Mouse (Mus musculus) cerebellum, postnatal 25 days (tissue): ENCODE results near the gene Lrrc59.
A peak's percentile ranks its signal among the peaks of the same experiment; 100 is the strongest.

Source experiments
- DNase-seq, 2 experiments: peaks; one replicate each; pipeline ENCODE4 v3.0.0; 2021; ENCODE audit warnings: mixed read lengths in 2 of 2

The Lrrc59 gene

DNA sequence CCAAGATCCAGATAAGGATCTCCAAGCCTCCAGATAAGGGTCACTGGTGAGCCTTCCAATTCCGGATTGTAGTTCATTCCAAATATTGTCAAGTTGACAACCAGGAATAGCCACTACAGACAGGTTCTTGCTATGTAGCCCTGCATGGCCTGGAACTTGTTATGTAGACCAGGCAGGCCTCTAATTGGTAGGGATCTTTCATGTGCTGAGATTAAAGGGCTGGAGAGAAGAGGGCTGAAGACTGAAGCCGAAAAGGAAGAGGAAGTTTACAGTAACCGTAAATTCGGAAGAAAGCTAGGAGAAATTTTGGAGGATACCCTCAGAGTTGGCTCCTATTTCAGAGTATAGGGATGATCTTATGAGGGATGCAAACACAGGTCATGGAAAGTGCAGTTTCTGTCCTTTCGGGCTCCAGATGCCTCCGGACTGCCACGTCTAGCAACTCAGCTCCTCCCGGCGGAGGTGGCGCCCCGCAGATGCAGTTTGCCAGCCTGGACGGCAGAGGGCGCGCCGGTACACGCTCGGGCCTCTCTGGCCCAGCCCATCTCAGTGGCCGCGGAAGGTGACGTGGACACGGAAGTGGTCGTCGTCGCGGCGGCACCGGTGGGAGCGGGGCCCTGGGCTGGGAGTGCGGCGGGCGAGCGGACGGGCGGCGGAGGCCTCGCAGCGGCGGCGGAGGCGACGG, at the start of gene Lrrc59:
Gene Lrrc59, plus strand, starts transcription at position 569 of the 685 bp plus-strand sequence.
- DNase-seq = peak; percentile 94 to 96

DNA sequence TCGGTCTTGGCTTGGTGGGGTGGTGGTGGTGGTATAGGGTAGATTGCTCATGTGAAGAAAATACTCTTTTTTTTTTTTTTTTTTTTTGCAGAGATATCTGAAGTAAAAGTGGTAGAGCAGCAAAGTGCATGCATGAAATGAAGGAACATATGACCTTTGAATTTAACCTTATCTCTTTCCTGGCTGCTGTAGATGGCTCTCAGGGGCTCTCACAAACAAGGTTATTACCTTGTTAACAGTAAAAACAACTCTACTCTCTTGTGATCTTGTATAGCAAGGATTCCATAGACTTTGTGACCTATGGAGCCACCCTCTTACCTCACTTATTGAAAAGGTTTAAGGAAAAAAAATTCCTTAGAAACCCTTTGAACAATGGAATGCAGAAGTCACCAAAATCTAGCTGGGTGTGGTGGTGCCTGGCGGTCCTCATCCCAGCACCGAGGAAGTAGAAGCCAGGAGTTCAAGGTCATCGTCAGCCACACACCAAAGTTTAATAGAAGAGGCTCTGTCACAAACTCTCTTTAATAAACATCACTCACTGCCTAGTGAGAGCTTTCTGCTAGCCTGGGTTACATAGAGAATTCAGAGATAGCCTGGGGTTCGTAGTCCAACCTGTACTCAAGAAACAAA, 49.3 kb upstream of the Lrrc59 start:
- no peak for DNase-seq

DNA sequence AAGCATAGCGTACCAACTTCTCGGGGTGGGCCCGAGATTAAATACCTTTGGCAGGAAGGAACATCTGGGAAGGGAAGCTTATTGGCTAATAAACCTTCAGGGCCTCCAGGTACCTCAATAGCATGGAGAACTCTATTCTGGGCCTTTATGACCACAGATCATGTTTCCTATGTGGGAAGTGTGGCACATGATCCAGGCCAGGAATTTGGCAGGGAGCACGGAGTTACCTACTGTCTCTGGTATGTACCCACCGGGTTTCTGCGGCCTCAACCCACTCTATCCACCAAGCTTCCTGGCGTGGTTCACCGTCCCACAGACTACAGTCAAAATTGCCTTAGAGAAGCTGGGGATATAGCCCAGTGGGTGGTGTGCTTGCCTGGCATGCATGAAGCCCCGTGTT, 44.5 kb upstream of the Lrrc59 start:
- no peak for DNase-seq

DNA sequence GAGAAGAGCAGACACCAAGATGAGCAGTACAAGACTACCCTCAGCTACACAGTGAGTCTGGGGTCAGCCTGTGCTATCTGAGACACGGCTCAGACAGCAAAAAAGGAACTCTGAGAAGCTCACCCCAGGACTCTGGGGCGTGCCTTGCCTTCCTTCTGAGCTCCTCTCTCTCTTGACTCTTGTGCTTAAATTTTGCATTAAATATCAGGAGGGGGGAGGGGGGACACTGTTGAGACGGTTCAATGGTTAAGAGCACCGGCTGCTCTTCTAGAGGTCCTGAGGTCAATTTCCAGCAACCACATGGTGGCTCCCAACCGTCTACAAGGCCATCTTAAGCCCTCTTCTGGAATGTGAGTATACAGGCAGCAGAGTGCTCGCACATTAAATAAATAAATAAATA, 42.1 kb upstream of the Lrrc59 start:
- DNase-seq = no peak

DNA sequence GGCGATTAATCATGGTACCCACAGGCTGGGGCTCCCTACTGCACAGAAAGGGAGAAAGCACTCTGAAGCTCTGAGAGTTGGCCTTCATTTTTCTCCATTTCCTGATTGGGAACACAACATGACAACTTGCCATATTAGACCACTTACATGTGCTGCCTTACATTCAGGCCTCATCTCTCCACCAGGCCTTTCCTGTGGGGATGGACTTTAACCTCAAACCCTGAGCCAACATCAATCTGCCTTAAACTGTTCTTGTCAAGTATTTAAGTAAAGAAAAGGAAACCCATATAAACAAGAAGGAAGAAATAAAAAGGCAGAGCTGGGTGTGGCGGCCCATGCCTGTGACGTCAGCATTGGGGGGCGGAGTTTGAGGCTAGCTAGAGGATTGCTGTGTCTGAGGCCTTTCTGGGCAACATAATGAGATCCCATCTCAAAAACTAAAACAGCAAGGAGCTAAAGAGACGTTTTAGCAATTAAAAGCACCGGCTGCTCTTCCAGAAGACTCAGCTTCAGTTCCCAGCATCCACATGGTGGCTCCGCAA, 33.2 kb upstream of the Lrrc59 start:
- no peak for DNase-seq

DNA sequence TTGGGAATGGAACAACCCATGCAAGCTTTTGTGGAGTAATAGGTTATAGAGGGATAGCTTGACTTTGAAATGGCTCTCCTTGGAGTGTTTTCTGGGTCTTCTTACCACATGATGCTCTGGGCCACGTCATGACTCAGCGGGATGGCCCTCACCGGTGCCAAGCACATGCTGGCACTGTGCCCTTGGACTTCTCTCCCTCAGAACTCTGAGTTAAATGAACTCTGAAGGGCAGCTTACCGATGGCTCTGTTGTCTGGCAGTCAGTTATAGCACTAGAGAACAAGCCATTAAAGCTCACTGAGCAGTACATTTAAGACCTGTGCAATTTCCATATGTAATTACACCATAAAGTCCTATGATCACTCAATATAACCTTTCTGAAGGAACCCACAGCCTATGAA, 32.2 kb upstream of the Lrrc59 start:
- DNase-seq = peak in 1 of 2 experiments; percentile 22

DNA sequence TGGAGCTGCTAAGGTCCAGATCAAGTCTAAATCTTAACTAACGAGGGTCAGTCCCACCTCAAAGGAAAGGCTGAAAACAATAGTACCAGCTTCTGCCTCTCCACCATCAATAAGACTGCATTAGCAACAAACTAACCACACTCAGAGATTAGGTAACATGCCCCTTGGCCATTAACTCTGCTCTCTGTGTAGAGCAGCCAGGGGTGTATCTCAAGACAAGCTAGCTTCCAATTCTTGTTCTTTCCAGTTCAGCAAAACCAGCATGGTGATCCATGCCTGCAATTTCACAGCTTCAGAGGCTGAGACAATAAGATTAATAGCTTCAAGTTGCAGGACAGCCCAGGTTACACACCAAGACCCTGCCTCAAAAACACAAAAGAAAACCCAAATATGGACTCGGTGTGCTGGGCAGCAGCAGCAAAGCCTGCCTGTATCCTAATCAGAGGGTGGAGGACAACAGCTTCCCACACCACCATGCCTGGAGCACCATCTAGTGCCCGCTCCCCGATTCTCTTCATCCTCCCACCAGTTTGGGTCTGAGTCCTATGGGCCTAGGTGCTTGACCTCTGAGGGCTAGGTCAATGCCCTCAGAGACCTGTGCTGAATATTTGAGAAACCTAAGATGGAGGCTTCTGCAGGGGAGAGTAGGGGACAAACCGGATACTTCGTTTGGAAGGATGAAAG, 31.0 kb upstream of the Lrrc59 start:
- DNase-seq = no peak

DNA sequence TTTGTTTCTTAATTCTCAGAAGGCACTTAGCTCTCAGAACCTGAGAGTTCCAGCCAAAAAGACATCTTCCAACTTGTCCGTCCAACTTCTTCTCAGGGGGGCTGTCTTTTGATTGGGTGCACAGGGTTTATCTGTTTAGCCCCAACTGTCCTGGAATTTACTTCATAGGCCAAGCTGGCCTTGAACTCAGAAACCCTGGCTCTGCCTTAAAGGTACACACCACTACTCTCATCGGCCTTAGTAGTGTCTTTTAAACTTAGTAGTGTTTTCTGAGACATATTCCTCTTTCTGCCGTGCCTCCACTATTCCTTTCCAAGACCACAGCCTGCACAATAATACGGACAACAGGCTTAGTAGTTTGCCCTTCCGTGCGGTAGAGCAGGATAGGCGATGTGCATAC, 29.1 kb upstream of the Lrrc59 start:
- DNase-seq = no peak

DNA sequence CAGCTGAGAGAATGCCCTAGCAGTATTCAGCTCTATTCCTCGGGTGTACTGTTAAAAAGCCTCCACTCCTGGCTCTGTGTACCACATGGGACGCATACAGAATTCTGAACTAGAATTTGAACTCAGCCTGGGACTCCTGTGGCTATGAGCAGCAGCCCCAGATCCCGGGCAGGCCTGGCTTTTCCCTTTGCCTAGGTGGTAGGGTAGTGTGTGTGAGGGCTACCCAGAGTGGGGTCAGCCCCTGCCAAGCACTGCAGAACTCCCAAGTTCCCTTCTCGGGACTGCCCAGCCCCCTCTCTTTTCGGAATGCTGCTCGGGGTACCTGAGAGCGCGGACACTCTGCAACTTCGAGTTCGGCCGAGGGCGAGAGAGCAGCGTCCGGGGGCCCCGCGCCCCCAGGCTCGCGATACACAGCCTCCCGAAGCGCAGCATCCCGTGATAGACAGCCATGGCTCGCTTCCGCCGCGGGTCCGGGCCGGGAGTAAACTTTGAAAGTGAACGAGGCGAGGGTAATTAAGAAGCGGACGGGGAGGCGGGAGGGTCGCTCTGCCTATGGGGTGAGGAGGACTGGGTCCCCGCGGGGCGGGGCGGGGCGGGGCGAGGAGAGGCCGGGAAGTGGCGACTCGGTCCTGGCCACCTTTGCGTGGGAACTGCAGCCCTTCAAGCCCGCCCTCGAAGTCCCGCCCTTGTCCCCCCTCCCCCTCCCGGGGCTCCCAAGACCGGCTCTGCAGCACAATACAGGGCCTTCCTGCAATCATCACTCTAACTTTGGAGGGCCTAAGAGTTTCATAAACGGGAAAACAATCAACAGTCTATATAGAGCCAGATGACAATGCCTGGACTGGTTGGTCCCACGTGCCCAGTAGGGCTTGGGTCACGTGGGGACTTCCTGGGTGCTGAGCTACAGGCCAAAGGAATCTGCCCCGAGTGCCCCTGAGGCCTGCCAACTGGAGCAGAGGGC, 28.0 kb upstream of the Lrrc59 start, which contains the start of gene Acsf2:
Gene Acsf2, minus strand, starts transcription at position 551 of the 961 bp plus-strand sequence.
- DNase-seq = peak; percentile 28 to 56

DNA sequence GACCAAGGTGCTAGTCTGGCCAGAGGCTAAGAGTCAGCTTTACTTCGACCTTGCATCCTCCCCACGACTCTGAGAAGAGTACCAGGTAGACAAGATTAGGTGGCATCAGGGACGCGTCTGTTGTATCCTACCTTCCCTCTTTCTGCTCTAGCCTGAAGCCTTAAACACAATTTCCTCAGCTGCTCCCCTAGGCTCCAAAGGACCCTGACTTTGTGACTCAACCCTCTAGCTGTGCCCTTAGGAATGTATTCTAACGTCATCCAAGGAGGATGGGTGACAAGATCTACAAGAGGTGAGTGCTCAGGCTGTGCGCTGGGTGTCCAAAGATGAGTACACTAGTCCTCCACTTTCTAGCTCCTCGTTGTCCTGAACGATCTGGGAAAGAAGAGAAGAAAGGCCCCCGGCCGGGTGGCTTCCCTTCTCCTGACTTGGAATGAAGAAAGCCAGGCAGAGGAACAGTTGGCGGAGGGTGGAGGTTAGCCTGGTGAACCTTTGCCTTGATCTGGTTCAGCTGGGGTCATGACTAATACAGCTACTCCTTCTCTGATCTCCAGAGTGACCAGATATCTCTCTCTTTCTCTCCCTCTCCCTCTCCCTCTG, 27.1 kb upstream of the Lrrc59 start:
- no peak for DNase-seq

DNA sequence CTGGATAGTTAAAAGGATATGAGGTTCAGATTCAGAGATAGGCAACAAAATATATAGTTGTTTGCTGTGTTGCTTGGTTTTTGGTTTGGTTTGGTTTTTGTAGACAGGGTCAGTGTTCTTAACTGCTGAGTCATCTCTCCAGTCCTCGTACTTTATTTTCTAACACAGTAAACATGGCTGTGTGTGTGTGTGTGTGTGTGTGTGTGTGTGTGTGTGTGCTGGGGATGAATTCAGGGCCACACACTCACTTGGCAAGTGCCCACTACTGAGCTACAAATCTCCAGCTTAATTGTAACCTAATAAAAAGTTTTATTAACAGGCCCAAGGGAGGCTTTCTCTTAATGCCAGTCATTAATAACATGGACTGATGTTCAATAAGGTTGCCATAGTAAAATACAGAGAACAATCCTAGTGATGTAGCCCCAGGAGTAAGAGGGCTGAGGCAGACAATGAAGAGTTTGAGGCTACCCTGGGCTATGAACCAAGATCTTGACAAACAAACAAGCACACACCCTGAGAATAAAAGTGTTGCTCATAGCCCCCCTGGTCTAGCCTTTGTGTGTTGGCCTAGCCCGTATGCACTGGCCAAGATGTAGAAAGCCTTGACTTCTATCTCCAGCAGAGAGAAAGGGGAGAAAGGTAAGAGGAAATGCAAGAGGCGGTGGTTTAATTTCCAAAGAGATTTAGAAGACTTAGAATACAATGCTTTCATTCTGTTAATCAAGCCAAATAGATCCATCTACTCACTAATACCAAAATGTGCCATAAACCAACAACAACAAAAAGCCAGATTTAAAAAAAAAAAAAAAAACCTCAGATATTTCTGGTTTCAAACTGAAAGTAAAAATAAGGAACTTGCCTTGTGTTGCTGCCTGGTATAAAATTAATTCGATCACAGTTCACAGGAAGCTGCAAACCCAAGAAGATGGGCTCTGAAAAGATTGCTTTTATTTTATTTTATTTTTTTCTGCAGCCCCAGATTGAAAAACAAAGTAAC, 18.5 kb upstream of the Lrrc59 start:
- DNase-seq = no peak

DNA sequence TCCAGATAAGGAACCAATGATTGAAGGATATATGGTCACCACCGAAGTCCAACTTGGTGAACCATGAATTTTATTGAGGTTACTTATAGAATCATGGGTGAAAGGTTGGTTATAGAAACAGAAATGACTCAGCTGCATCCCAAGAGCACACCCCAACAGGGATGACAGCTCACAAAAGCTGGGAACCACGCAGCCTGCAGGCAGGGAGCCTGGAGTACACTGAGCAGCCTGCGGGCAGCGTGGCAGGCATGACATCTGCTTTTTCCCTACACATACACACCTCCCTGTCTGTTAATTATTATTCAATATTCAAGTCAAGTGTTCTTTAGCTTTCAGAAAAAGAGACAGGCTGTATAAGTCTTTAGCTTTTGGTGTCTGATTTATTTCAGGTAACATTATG, 15.0 kb upstream of the Lrrc59 start:
- no peak for DNase-seq

DNA sequence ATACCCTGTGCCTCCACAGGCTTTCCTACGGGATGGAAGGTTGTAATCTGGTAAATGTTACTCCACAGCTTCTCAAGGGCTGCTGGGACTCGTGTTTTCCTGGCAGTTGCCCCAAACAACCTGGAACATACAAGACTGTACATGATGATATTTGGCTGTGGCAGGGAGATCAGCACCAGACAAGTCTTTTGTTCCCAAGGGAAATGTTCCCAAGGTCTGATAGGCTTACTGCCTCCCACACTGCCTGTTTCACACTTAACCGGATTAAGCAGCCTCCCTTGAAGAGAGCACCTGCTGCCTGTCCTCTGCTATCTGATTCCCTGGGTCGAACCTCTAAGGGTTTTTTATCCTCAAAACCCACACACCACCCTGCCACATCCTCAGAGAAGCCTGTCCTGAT, 14.1 kb upstream of the Lrrc59 start:
- no peak for DNase-seq

DNA sequence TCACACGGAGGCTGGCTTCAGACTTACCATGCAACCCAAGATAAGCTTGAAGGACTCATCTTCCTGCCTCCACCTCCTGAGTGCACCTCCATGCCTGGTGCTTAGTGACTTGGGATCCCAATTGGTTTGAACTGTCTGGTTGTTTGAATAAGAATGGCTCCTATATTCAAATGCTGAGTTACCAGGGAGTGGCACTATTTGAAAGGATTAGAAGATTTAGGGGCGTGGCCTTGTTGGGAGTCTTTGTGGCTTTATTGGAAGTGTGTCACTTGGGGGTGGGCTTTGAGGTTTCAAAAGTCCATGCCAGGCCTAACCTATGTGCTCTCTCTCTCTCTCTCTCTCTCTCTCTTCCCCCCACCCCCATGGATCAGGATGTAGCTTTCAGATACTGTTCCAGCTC, 11.9 kb upstream of the Lrrc59 start:
- no peak for DNase-seq

DNA sequence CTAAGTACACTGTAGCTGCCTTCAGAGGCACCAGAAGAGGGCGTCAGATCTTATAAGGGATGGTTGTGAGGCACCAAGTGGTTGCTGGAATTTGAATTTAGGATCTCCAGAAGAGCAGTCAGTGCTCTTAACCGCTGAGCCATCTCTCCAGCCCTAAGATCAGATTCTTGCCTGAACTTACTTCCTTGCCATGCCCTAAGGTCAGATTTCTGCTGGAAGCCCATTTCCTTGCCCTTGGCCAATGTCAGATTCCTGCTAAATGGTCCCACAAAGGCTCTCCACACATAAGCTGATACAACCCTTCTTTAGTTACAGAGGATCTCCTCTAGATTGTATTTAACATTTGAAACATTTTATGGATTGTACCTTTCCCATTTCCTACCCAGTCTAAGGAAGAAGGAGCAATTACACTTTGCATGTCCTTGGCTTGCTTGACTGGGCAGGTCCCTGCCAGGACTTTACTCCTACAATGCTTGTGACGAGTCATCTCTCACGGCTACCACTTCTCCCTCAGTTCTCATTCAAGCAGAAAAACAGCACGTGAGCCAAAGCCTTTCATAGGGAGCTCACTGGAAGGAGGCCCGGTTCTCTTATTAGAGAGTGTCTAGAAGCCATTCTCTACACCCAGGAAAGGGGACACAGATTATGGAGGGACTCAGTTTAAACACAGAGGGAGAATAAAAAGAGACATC, 8.7 kb upstream of the Lrrc59 start:
- DNase-seq = no peak

DNA sequence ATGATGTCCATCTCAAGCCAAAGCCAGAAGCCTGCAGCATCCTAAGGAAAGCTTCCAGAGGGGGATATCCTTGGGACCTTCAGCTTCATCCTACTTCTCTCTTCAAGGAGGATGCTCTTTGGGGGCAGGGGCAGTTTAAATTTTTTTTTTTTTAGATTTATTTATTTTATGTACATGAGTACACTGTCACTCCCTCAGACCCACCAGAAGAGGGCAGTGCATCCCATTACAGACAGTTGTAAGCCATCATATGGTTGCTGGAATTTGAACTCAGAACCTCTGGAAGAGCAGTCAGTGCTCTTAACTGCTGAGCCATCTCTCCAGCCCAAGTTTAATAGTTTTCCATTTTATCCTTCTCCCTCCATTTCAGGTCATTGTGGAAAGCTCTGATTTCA, 8.1 kb upstream of the Lrrc59 start:
- no peak for DNase-seq

DNA sequence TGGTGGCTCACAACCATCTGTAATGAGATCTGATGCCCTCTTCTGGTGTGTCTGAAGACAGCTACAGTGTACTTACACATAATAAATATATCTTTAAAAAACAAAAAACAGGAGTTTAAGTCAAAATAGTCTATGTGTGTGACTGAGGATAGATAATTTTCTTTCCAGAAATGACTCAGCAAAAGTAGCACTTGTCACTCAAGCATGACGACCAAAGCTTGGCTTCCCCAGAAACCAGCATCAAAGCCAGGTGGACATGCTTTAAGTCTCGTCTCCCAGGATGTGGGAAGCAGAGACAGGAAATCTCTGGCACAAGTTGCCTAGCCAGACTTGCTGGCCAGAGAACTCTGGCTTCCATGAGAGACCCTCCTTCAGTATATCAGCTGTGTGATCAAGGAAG, 7.4 kb upstream of the Lrrc59 start:
- DNase-seq = no peak

DNA sequence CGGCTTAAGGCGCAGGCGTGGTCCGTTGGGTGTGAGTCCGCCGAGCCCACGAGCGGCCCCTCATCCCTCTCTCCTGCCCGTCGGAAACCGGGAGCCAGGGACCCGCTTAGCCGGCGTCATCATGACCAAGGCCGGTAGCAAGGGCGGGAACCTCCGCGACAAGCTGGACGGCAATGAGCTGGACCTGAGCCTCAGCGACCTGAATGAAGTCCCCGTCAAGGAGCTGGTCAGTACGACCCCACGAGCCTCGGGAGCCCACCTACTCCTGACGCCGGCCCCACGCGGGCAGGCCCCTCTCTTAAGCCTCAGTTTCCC, 274 bp downstream of the Lrrc59 start:
- DNase-seq = no peak

DNA sequence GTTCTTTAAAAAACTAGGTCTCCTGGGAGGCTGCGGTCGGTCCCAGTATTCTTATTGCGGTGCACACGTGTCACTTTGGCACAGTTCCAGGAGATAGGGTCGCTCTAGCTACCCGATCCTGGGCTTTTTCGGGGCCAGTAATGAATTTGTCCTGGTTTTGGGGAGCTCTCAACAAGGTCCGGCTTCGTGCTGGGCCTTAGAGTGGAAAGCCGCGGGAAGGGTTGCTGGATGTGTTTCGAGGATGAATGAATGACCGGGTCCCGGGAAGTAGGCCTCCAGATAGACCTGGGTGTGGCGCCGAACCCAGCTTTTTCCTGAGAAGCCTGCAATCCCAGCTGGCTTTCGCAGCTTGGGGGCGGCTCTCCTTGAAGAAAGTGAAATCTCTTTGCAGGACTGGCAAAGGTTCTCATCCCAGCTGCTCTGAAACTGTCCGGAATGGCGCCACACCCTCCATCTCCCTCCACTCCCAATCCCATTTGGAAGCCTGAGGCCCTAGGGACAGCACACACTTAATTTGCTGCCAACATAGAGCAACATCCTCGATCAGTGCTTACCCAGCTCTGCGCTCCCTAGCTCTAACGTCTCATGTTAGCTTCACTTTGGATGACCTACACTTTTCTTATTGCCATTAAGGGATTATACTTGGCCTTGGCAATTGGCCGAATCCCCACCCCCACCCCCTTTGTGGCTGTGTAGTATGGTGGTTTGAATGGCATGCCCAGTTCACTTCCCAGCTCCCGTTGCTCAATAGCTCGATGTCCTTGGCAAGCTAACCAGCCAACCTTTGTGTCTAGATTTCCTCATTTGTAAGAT, 838 bp downstream of the Lrrc59 start:
- DNase-seq = peak; percentile 9 to 37

DNA sequence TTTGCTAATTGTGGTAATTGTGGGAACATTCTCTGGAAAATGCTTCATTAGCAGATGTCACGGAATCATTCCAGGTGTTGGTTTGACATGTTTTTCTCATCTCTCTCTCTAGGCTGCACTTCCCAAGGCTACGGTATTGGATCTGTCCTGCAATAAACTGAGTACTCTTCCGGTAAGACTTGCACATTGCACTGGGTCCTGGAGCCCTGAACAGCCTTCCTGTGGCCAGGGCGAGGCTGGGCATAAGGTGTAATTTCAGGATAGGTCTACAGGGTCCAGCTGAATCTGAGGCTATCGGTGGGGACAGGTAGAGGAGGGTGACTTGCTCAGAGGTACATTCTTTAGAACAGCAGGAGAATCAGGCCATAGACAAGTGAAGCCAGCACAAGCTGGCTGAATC, 2.4 kb downstream of the Lrrc59 start:
- DNase-seq = no peak
